28 mouse cellular contexts compared by ENCODE assay signal in the genomic region with DNA sequence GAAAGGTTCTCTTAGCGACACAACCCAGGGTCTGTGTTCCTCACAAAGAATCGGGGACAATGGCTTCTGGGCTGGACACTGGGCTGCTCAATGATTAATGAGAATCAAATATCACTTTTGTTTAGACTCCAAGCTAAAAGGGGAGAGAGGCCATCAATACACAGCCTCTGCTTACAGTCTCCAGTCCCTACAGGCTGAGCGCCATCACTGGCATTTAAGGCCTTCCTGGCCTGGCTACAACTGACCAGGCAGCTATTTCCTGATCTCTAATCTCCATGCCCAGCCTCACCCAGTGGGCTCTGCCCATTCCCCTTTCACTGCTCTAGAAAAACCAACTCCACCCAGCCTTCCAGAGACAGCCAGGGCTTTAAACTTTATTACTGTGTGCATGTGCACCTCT. TPM values are rescaled to one million over a fixed set of nuclear protein-coding genes. Genes with fewer than 3 reads are reported as not detected.
DNase-seq lines count a peak whose midpoint lies in the region; ATAC-seq and TF ChIP-seq lines count a peak whose summit lies in the region.
"Had no signal": no experiment of that assay in that cellular context is flagged by ENCODE, and none has a peak within 500 bp of the region (broad histone marks: within the 10 kb centered on the region; RNA-seq: fewer than 3 reads in every experiment).

No protein-coding gene starts in this region.

- no peak overlapping the region for H3K9ac ChIP-seq in hindbrain, embryonic 11.5 days (ENCODE audit: low read depth, low read length)
- no peak overlapping the region for H3K9ac ChIP-seq in hindbrain, embryonic 14.5 days
- 0 out of 2 replicates have a peak overlapping the region, but pooled peaks have one; percentile 9 for H3K9ac ChIP-seq in hindbrain, postnatal 0 days (replicated peaks; ENCODE audit: low read length)
- H3K9ac ChIP-seq in lung, embryonic 15.5 days: no peak overlapping the region
- H3K9ac ChIP-seq: heart, embryonic 13.5 days; intestine, embryonic 15.5 days; limb, embryonic 12.5 days; liver, embryonic 15.5 days had no signal

- H3K27me3 ChIP-seq in hindbrain, embryonic 11.5 days (ENCODE audit: control insufficient read depth, insufficient read depth, low read length): no peaks in the 10 kb centered on the region
- H3K27me3 ChIP-seq in hindbrain, embryonic 14.5 days (ENCODE audit: control insufficient read depth, insufficient read depth, low read length): no peaks in the 10 kb centered on the region
- no peaks in the 10 kb centered on the region for H3K27me3 ChIP-seq in hindbrain, postnatal 0 days (ENCODE audit: insufficient read depth, low read length)
- no peaks in the 10 kb centered on the region for H3K27me3 ChIP-seq in lung, embryonic 15.5 days
- H3K27me3 ChIP-seq: heart, embryonic 13.5 days; intestine, embryonic 15.5 days; limb, embryonic 12.5 days had no signal

- H3K4me3 ChIP-seq in hindbrain, embryonic 11.5 days (ENCODE audit: low read depth, low read length): no peak overlapping the region
- H3K4me3 ChIP-seq in hindbrain, embryonic 14.5 days (replicated peaks; ENCODE audit: low read length): no peak overlapping the region
- H3K4me3 ChIP-seq in hindbrain, postnatal 0 days (ENCODE audit: low read length): no peak overlapping the region
- H3K4me3 ChIP-seq in lung, embryonic 15.5 days: no peak overlapping the region
- H3K4me3 ChIP-seq: erythroblast, embryonic 14.5 days; heart, embryonic 13.5 days; intestine, embryonic 15.5 days; layer of hippocampus, adult 2 months; left cerebral cortex, adult 2 months; limb, embryonic 12.5 days; liver, embryonic 15.5 days had no signal

- H3K27ac ChIP-seq in hindbrain, embryonic 11.5 days (ENCODE audit: low read depth, low read length): no peak overlapping the region; the same call in 1 of the 2 replicates
- H3K27ac ChIP-seq in hindbrain, embryonic 14.5 days: no peak overlapping the region
- no peak overlapping the region for H3K27ac ChIP-seq in hindbrain, postnatal 0 days
- H3K27ac ChIP-seq in lung, embryonic 15.5 days: peak overlapping the region; percentile 29; the same call in 1 of the 2 replicates
- H3K27ac ChIP-seq: heart, embryonic 13.5 days; intestine, embryonic 15.5 days; left cerebral cortex, adult 2 months; limb, embryonic 12.5 days; liver, embryonic 15.5 days had no signal

- ATAC-seq in hindbrain, embryonic 11.5 days (ENCODE audit: low FRiP score): no peak
- no peak for ATAC-seq in hindbrain, embryonic 14.5 days (ENCODE audit: low FRiP score)
- no peak for ATAC-seq in hindbrain, postnatal 0 days
- ATAC-seq in lung, embryonic 15.5 days (ENCODE audit: borderline replicate concordance, extremely low read depth, low FRiP score, low TSS enrichment): no peak
- ATAC-seq: activated CD4-positive, CD25-positive, alpha-beta regulatory T cell, adult 4 months; forebrain, embryonic 16.5 days; intestine, embryonic 15.5 days had no signal

- 55% methylated on average over 3 of the region's 3 CpGs for WGBS in hindbrain, embryonic 11.5 days
- 44% methylated on average over 3 of the region's 3 CpGs for WGBS in hindbrain, embryonic 14.5 days
- 55% methylated on average over 3 of the region's 3 CpGs for WGBS in hindbrain, postnatal 0 days
- WGBS in lung, embryonic 15.5 days: 51% methylated on average over 3 of the region's 3 CpGs

- H3K9me3 ChIP-seq in hindbrain, embryonic 11.5 days (ENCODE audit: control insufficient read depth, low read length): no peaks in the 10 kb centered on the region
- H3K9me3 ChIP-seq in hindbrain, embryonic 14.5 days (ENCODE audit: control insufficient read depth, low read length): no peaks in the 10 kb centered on the region
- H3K9me3 ChIP-seq in hindbrain, postnatal 0 days (ENCODE audit: low read length): no peaks in the 10 kb centered on the region
- no peaks in the 10 kb centered on the region for H3K9me3 ChIP-seq in lung, embryonic 15.5 days
- H3K9me3 ChIP-seq: heart, embryonic 13.5 days; intestine, embryonic 15.5 days; limb, embryonic 12.5 days; liver, embryonic 15.5 days had no signal

- no peak overlapping the region for H3K4me2 ChIP-seq in hindbrain, embryonic 11.5 days (replicated peaks; ENCODE audit: low read depth, low read length)
- H3K4me2 ChIP-seq in hindbrain, embryonic 14.5 days (replicated peaks): no peak overlapping the region
- no peak overlapping the region for H3K4me2 ChIP-seq in hindbrain, postnatal 0 days (ENCODE audit: low read depth, low read length)
- H3K4me2 ChIP-seq in lung, embryonic 15.5 days: no peak overlapping the region
- H3K4me2 ChIP-seq: heart, embryonic 13.5 days; intestine, embryonic 15.5 days; limb, embryonic 12.5 days; liver, embryonic 15.5 days had no signal

- TF ChIP-seq CTCF in hindbrain, postnatal 0 days (IDR thresholded peaks at IDR 0.05; ENCODE audit: low read depth): no peak

- peak; percentile 29 for DNase-seq in hindbrain, embryonic 11.5 days (ENCODE audit: low spot score)
- DNase-seq in hindbrain, embryonic 14.5 days (ENCODE audit: low spot score): no peak
- DNase-seq in hindbrain, postnatal 0 days (ENCODE audit: low spot score): no peak
- peak; percentile 71 for DNase-seq in lung, postnatal 25 days (ENCODE audit: low spot score)
- no peak for DNase-seq in spleen, postnatal 10 days (ENCODE audit: low spot score in 2 of 2)
- DNase-seq in kidney, postnatal 4 days: no peak
- DNase-seq: adrenal gland, adult 8-10 months; B cell, adult 2 months; cerebellum, adult 8-10 months; cerebellum, postnatal 25 days; gastrocnemius, postnatal 10 days; heart, postnatal 10 days; kidney, adult 2 months; kidney, postnatal 10 days; midbrain, embryonic 14.5 days; right cerebral cortex, adult 18-20 months; thymus, adult 2 months; thymus, postnatal 36 days had no signal

- H3K4me1 ChIP-seq in hindbrain, embryonic 11.5 days (replicated peaks; ENCODE audit: control insufficient read depth, insufficient read depth, low read length): peaks cover 2% of the 10 kb centered on the region
- H3K4me1 ChIP-seq in hindbrain, embryonic 14.5 days (replicated peaks; ENCODE audit: control insufficient read depth, insufficient read depth, low read length): peaks cover 22% of the 10 kb centered on the region
- H3K4me1 ChIP-seq in hindbrain, postnatal 0 days (ENCODE audit: insufficient read depth, low read length): peaks cover 21% of the 10 kb centered on the region
- H3K4me1 ChIP-seq in lung, embryonic 15.5 days: peaks cover 26% of the 10 kb centered on the region

- H3K36me3 ChIP-seq in hindbrain, embryonic 11.5 days (ENCODE audit: control insufficient read depth, insufficient read depth, low read length): 0 out of 2 replicates have a peak, but pooled peaks cover 3% of the 10 kb centered on the region
- no peaks in the 10 kb centered on the region for H3K36me3 ChIP-seq in hindbrain, embryonic 14.5 days (replicated peaks; ENCODE audit: control insufficient read depth, insufficient read depth)
- no peaks in the 10 kb centered on the region for H3K36me3 ChIP-seq in hindbrain, postnatal 0 days (ENCODE audit: insufficient read depth, low read length)
- H3K36me3 ChIP-seq in lung, embryonic 15.5 days: 0 out of 2 replicates have a peak, but pooled peaks cover 4% of the 10 kb centered on the region
- H3K36me3 ChIP-seq: intestine, embryonic 15.5 days; liver, embryonic 15.5 days had no signal

RNA-seq across cellular contexts. Expression of a gene that starts 59.6 kb away (rescaled TPM):
- 37.6 and 50.0 TPM in 2 replicates for polyA plus RNA-seq in hindbrain, embryonic 11.5 days (2014; fragmentation: Nextera tagmentation; extraction: Ambion mirVana)
- 48.4 and 49.4 TPM in 2 replicates for polyA plus RNA-seq in hindbrain, embryonic 14.5 days (2014; fragmentation: Nextera tagmentation; extraction: Ambion mirVana)
- total RNA-seq in hindbrain, postnatal 0 days (2014; rRNA removed): 103 and 110 TPM in 2 replicates
- polyA plus RNA-seq in hindbrain, postnatal 0 days (2015; fragmentation: Nextera tagmentation; extraction: Ambion mirVana): 26.9 and 28.3 TPM in 2 replicates
- polyA plus RNA-seq in lung, embryonic 15.5 days (2015; fragmentation: Nextera tagmentation; extraction: Ambion mirVana): 30.6 and 33.7 TPM in 2 replicates
- polyA plus RNA-seq: erythroblast, embryonic 14.5 days had no signal

Comparison
In these comparisons a context has a peak if more than half of its experiments do, and no peak if none do; other contexts are left out.
1. DNase-seq: peak in hindbrain, embryonic 11.5 days (single experiment) and lung, postnatal 25 days (single experiment); none in hindbrain, embryonic 14.5 days (single experiment), hindbrain, postnatal 0 days (single experiment), spleen, postnatal 10 days (0 of 2) and kidney, postnatal 4 days (0 of 2).